Mouse (Mus musculus) right cerebral cortex, adult 18-20 months (tissue): ENCODE results near the gene Kcnh7.
A peak's percentile ranks its signal among the peaks of the same experiment; 100 is the strongest.
"Not testable (repeated sequence)": the region's sequence is repeated elsewhere in the genome, so short reads cannot be mapped to it uniquely, and the experiment has no call there.

Source experiments
- DNase-seq: peaks from one replicate; pipeline ENCODE4 v3.0.0; 2022; ENCODE audit warnings: mixed read lengths

The Kcnh7 gene

GRCm38 (mm10) chr2:62715260-62715659, 468.8 kb downstream of the Kcnh7 start:
- no peak for DNase-seq

DNA sequence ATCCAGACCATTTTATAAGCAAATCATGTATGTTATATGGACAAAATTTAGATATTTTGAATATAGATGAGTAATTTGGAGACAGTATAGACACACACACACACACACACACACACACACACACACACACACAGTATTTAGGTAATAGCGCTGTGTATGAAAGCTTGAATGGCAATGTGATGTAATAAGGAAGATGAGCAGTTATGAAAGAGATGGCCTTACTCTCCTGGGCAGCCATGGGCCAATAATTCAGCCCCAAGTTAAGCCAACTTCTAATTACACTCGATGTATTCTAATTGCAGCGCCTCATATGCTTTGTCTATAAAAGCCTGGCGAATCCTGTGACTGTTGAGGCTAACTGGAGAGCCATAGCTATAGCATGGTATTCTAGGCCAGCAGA, 469.7 kb downstream of the Kcnh7 start:
- not testable (repeated sequence) for DNase-seq

DNA sequence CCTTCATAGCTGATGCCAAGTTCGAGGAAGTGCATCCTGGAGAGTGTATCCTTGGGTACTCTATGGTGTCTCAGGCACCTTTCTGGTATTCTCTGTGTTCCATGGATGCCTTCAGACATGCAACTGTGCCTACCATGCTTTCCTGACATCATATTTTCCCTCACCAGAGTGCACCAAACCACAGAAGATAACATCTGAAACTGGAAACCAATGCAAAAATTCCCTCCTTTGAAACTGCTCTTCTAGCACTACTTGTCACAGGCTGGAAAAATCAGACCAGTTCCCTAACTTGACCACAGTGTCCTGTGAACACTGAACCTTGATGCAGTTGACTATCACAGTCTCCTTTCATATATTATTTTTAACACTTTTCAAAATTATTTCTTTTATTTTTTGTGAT, 474.5 kb downstream of the Kcnh7 start:
- DNase-seq: no peak

GRCm38 (mm10) chr2:62706313-62706712, 477.8 kb downstream of the Kcnh7 start:
- no peak for DNase-seq

DNA sequence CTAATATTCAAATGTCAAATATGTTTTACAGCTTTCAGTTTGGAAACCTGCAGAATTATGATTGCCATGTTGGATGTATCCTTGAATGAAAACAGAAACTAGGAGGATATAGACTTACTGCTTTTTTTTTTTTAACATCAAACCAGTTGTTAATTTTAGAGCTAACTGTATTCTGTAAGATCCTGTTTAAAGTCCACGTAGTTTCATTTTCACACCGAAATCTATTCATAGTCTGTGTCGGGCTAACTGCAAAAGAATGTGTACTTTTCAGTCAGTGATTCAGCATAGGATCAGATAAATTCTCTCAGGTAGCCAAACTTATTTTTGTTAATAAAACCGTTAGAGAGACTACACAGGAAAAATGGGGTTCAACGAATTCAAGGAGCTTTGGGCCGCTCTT, 498.2 kb downstream of the Kcnh7 start:
- DNase-seq: no peak

- no peak for DNase-seq
These were observed 499.0 kb downstream of the Kcnh7 start for GRCm38 (mm10) chr2:62684989-62685595.

GRCm38 (mm10) chr2:62681667-62682066, 502.4 kb downstream of the Kcnh7 start:
- DNase-seq: peak; percentile 79

- DNase-seq: no peak
These were observed 511.3 kb downstream of the Kcnh7 start for GRCm38 (mm10) chr2:62672788-62673187.

DNA sequence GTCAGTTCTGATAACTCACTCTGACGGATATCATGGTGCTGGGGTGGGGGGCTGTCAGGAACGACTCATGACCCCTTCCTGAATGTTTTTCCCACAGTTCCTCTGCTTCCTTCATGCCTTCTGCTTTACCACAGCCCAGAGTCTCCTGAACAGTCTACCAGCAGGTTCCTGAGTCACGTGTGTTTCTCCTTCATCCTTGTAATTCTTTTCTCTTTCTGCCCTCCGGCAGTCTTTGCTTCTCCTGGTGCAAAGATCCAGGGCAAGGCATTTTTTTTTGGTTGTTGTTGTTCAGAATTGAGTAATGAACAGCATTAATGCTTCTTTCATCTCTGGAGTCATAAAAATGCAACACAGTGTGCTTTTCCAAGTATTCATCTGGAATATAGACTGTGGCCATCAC, 513.3 kb downstream of the Kcnh7 start:
- DNase-seq: no peak

DNA sequence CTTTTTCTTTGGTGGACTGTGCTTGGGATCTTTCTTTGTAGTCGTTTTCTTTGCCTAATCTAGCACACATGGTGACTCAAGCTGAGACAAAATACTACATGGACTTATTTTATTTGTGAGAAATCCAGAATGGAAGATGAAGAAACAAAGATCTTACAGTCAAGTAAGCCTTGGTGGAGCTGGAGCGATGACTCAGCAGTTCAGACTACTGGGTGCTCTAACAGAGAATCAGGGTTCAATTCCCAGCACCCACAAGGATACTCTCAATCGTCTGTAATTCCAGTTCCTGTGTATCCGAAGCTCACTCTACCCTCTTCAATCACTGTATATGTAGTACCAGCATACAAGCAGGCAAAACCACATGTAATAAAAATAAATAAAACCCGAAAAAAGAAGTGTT, 513.8 kb downstream of the Kcnh7 start:
- DNase-seq: no peak

DNA sequence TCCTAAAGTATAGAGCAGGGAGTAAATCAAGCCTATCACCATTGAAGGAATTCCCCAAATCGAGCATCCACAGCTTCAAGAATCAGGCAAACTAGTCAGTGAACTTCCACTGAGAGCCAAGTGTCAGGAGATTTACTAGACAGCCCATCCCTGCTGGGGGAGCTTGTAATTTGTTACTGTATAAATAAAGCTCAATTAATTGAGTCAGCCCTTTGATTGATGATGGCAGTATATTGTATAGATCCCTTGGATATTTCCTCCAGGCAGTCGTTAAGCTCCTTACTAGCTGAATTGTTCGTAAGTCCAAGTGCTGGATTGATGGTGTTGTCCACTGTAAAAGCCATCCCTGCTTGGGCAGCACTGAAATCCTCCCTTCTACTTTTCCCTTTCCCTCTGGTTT, 514.2 kb downstream of the Kcnh7 start:
- no peak for DNase-seq

DNA sequence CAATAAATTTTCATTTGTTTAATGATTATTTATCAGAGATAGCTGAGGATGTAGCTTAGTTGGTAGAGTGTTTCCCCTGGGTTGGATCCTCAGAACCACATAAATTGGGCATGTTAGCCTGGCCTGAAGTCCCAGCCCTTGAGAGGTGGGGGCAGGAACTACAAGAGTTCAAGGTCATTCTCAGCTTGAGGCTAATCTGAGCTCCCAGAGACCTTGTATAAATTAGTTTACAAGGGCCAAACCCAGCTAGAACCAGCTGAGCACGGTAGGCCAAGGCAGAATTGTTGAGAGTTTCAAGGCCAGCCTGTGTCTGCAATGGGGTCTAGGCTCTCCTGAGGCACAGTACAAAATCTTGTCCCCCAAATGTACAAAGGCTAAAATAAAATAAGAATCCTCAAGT, 518.6 kb downstream of the Kcnh7 start:
- DNase-seq: no peak

DNA sequence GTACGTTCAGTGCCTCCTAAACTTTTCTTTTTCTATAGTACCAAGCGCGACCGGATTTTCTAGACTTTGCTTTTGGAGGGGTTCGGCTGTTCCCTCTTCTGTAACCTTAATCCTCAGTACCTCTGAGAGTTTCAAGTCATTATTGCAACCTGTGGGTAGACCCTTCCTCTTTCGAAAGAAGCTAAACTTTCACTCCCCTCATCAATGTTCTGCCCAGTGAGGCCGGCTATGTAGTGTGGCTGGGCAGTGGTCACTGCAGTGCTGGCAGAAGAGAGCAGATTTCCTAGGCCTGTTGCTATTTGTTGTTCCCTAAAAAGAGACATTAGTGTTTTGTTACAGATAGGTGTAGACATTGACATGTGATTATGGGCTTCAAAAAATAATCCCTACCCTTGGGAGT, 519.2 kb downstream of the Kcnh7 start:
- no peak for DNase-seq

DNA sequence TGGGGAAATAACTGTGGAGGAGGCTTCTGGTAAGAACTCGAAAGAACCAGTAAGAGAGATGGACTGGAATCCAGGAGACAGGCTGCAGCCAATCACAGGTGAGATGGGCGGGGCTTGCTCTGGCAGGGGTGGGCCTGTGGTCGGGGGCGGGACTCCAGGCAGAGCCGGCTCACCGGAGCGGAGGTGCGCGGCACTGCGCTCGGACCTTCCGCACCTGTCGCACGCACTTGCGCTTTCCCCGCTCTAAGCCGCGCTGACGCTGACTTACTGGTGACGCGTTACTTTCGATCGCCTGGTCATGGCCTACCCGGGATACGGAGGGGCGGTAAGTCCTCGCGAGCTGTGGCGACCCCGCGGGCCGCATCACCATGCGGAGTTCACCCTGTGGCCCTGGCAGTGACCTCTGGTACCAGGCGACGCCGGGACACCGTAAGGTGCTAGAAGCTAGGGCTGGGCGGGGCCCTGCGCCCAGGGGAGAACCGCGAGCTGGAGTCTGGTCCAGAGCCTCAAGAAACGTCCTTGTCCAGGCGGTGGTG, 519.9 kb downstream of the Kcnh7 start, which contains the start of gene Gca:
TSS of gene Gca (plus strand) at position 151 of the 536 bp plus-strand sequence.
- peak; percentile 90 for DNase-seq

DNA sequence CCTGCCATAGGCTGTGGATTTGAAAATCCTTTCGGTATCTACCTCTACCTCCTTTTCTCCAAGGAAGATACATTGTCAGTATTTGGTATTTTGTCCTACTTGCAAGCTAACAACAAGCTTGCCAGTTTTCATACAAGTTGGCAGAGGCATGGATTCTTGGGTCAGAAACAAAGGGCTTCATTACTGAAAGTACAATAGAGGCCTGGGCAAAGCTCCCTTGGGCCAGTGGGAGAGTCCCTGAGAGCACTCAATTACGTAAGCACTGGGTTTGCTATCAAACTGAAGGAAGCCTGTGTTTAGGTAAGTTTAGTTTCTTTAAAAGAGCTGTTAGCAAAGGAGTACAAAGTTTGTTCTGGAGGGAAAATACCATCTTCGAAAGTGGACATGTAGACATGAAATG, 521.5 kb downstream of the Kcnh7 start:
- DNase-seq: no peak

DNA sequence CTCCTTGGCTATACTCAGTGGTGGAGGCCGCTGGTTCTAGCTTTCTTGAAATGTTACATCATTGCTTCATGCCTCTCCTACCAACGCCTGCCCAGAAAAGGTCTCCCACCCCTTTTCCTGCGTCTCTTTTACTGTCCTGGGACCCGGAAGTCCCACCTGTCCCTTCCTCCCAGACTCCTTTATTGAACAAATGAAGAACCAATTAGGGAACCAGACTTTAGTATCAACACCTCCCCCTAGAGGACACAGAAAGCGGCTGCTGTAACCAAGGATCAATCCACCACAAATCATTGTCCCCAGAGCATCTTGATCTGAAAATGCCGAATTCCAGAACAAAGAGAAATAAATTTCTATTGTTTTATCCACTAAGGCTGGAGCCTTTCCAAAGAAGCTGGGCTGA, 523.5 kb downstream of the Kcnh7 start:
- no peak for DNase-seq

GRCm38 (mm10) chr2:62656072-62656471, 528.0 kb downstream of the Kcnh7 start:
- DNase-seq: no peak

DNA sequence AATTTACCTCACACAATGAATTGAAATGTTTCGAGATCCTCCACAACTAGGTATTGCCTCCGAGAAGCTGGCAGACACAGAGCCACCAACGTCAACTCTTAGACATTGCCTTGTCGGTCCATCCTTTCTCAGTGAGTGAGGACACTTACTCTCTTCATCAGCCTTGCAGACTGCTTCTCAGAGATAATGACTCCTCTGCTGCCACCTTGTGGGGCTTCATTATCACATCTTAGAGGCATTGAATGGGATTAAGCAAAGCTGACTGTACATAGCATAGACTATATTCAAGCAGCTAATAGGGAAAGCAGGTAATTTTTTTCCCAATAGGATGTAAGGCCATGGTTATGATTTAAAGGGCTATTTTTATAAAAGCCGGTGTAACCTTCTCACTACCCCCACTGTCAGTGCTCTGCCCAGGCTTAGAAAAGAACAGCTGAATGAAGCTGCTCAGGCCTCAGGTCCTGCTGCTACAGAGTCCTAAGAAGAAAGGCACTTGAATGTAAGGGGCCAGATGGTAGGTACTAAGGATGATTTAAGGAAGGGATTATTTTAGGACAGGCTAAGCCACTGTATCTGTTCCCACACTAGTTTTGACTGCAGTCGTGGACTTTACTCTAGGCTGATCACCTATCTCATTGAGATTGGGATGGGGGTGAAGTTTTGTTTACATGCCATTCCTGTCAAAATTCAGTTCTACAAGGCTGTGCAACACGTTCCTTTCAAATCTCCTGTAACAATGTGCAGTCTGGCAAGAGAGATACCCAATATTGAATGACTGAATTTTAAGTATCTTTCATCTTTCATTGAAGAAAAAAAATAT, 529.4 kb downstream of the Kcnh7 start:
- DNase-seq: peak; percentile 83

GRCm38 (mm10) chr2:62652466-62652865, 531.6 kb downstream of the Kcnh7 start:
- no peak for DNase-seq

- no peak for DNase-seq
These were observed 532.2 kb downstream of the Kcnh7 start for GRCm38 (mm10) chr2:62651890-62652289.

DNA sequence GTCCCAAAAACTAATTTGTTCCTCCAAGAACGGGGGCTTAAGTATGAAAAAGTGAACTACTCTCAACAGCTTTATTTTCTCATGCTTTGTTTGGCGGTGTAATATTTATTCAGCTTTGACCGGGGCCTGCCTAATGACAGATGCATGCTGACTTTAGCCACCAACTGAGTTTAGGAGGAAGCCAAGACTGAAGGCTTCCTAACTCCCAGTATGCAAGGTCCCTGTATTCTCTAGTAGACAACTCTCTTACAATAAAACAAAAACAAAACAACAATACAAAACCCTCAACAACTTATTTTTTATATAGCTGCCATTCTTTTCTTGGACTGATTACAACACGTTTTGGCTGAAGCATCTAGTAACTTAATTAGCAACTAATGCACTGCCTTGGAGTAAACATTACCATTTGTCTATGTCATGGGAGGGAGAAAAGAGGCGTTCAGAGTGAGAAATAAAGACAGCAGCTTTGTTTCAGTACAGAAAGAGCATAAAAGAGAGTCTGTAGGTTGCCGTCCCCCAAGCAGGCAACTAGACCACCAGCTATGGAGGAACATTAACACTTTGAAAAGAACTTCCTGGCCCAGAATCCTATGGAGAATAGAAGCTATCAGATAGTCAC, 537.3 kb downstream of the Kcnh7 start:
- DNase-seq: no peak

DNA sequence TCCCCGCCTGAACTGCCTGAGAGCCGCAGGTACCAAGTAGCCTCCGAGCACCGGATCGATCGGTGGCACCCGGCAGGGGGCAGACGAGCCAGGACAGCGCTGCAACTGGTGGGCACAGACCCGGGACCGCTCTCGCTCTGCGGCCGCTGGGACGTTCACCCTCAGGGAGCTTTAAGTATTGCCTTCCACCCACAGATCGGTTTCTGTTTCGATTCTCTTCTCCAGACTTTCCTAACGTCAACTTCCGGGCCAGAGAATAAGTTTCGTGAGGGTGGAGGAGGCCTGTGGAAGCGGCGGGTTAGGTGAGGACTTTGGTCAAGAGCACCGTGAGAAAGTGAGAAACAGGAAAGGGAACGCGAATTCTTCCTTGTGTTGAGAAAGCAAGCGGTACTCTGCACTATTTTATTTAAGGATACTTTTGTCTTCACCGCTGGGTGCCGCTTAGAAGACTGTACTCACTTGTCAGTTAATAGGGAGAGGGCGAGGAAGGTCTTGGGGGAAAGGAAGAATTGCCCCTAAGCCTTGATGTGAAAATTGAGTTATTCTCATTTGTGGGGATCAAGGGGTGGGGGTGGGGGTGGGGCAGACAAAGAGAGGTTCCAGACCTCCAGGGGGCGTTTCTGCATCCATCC, 538.0 kb downstream of the Kcnh7 start, which contains the start of gene Ifih1:
TSS of gene Ifih1 (minus strand) at position 242 of the 632 bp plus-strand sequence.
- DNase-seq: peak; percentile 29

- DNase-seq: no peak
These were observed 538.6 kb downstream of the Kcnh7 start for GRCm38 (mm10) chr2:62645475-62645874.
